Mouse (Mus musculus) midbrain, embryonic 14.5 days (tissue): ENCODE results near the gene Adipoq. TPM values are rescaled to one million over a fixed set of nuclear protein-coding genes. Genes with fewer than 3 reads are reported as not detected.

Source experiments
- ATAC-seq: fragments of 200-750 bp; cut with Nextera tagmentation; 2 replicates; pipeline ENCODE4 v1.8.0; 2017; ENCODE audit warnings: moderate number of reproducible peaks, moderate library complexity; ENCODE audit not compliant: low FRiP score, low TSS enrichment
- DNase-seq: peaks from one replicate; pipeline ENCODE4 v3.0.0-alpha.2; 2015
- H3K27ac ChIP-seq: fragments of 300-500 bp; sonication (generic); replicated peaks from 2 replicates; pipeline ENCODE4 v1.5.1; 2014; ENCODE audit warnings: mild to moderate bottlenecking, low read depth, low read length, moderate library complexity
- H3K27me3 ChIP-seq: fragments of 300-500 bp; sonication (generic); 2 replicates; pipeline ENCODE4 v1.6.1; 2014; ENCODE audit warnings: low read length, control low read depth, mixed read lengths; ENCODE audit not compliant: control insufficient read depth, insufficient read depth
- H3K36me3 ChIP-seq: fragments of 300-500 bp; sonication (generic); 2 replicates; pipeline ENCODE4 v1.6.1; 2014; ENCODE audit warnings: low read length, control low read depth; ENCODE audit not compliant: control insufficient read depth, insufficient read depth
- H3K4me1 ChIP-seq: fragments of 300-500 bp; sonication (generic); 2 replicates; pipeline ENCODE4 v1.6.1; 2014; ENCODE audit warnings: mild to moderate bottlenecking, antibody characterized with exemption, low read length, control low read depth; ENCODE audit not compliant: control insufficient read depth, insufficient read depth
- H3K4me2 ChIP-seq: fragments of 300-500 bp; sonication (generic); 2 replicates; pipeline ENCODE4 v1.6.1; 2014; ENCODE audit warnings: mild to moderate bottlenecking, low read length, moderate library complexity
- H3K4me3 ChIP-seq: fragments of 300-500 bp; sonication (generic); replicated peaks from 2 replicates; pipeline ENCODE4 v1.5.1; 2014; ENCODE audit warnings: low read depth, low read length
- H3K9ac ChIP-seq: fragments of 300-500 bp; sonication (generic); replicated peaks from 2 replicates; pipeline ENCODE4 v1.6.1; 2014; ENCODE audit warnings: mild to moderate bottlenecking, low read length, moderate library complexity
- H3K9me3 ChIP-seq: fragments of 300-500 bp; sonication (generic); 2 replicates; pipeline ENCODE4 v1.6.1; 2016; ENCODE audit warnings: low read length, control low read depth, mixed read lengths; ENCODE audit not compliant: control insufficient read depth
- WGBS: fragments of 180-500 bp; shearing (Covaris S2); extraction: QIAGEN DNeasy Blood & Tissue Kit; methylation state at CpG from one replicate; pipeline ENCODE4 v1.1.7; 2014; 5-methylcytosine and 5-hydroxymethylcytosine counted together
- polyA plus RNA-seq: library from polyadenylated mRNA; unstranded; fragments of >200 nt; fragmentation: Nextera tagmentation; extraction: Ambion mirVana; gene quantifications from 2 replicates; pipeline ENCODE4 v1.2.1, GENCODE M21; 2014

Adipoq gene
- polyA plus RNA-seq, 1 experiment from 2014 or later, result not detected

- H3K27ac ChIP-seq, result no peak overlapping the region
- no peaks in the 10 kb centered on the region for H3K4me1 ChIP-seq
- no peak overlapping the region for H3K4me3 ChIP-seq
- no peak overlapping the region for H3K9ac ChIP-seq
- WGBS, result 81% methylated on average over 2 of the region's 2 CpGs
- ATAC-seq, result no peak
- no peak for DNase-seq
- H3K4me2 ChIP-seq, result no peak overlapping the region
- H3K27me3 ChIP-seq, result no peaks in the 10 kb centered on the region
- H3K9me3 ChIP-seq, result no peaks in the 10 kb centered on the region
- no peaks in the 10 kb centered on the region for H3K36me3 ChIP-seq
Measured at GRCm38 (mm10) chr16:23148936-23149335, 2.6 kb downstream of the Adipoq start.

DNA sequence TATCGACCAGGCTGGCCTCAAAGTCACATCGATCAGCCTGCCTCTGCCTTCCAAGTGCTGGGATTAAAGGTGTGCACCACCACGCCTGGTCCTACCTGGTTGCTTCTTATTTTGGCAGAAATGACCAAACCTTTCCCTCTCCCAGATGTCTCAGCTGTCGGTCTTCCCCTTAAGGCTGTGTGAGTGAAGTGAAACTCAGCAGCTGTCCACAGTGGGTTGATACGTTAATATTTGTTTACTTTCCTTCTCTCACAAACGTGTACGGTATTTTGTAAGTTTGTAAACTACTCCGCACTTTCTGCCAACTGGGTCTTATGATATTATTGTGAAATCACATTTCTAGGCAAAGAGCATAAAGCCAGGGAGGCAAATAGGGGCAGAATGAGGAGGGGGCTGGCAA lies 3.1 kb downstream of the Adipoq start:
- Histone ChIP-seq H3K4me1 (no peaks in the 10 kb centered on the region), H3K27me3 (no peaks in the 10 kb centered on the region), H3K4me2 (no peak overlapping the region), H3K36me3 (no peaks in the 10 kb centered on the region), H3K4me3 (no peak overlapping the region), H3K27ac (no peak overlapping the region), H3K9me3 (no peaks in the 10 kb centered on the region), H3K9ac (no peak overlapping the region)
- DNase-seq, result no peak
- WGBS, result 89% methylated on average over 8 of the region's 8 CpGs
- no peak for ATAC-seq

DNA sequence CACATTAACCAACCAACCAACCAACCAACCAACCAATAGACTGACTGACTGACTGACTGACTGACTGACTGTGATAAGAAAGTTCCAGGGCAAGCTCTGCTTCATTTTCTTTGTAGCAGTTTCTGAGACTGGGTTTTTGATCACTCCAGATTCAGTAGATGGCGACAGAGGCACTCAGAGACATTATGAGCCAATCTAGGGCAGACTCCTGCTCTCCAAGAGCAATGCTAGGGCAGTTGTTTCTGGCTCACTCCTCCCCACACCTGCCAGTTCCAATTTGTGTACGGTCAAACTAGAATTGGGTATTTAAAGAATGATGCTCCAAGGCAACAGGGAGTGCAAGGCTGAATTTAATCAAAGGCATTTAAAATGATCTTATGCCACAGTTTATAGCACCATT lies 5.1 kb downstream of the Adipoq start:
- Histone ChIP-seq H3K4me2 (no peak overlapping the region), H3K4me1 (no peaks in the 10 kb centered on the region), H3K9me3 (no peaks in the 10 kb centered on the region), H3K36me3 (no peaks in the 10 kb centered on the region), H3K27ac (no peak overlapping the region), H3K4me3 (no peak overlapping the region), H3K9ac (no peak overlapping the region), H3K27me3 (no peaks in the 10 kb centered on the region)
- ATAC-seq (no peak), DNase-seq (peak; percentile 69)
- WGBS, result 27% methylated on average over 2 of the region's 2 CpGs

DNA sequence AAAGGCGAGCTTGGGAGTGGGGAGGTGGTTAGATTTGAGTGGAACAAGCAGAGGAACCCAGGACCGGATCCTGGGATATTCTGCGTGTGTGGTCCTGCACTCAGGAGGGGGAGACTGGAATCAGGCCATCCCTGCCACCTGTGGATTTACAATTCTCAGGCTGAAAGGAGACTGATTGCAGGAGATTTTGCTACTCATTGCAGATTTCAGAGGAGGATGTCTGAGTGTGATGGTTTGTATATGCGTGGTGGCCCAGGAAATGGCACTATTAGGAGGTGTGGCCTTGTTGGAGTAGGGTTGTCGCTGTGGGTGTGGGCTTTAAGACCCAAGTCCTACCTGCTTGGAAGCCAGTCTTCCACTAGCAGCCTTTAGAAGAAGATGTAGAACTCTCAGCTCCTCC lies 7.9 kb downstream of the Adipoq start:
- Histone ChIP-seq H3K27ac (no peak overlapping the region), H3K4me2 (no peak overlapping the region), H3K9ac (no peak overlapping the region), H3K36me3 (no peaks in the 10 kb centered on the region), H3K27me3 (no peaks in the 10 kb centered on the region), H3K4me1 (no peaks in the 10 kb centered on the region), H3K4me3 (no peak overlapping the region), H3K9me3 (no peaks in the 10 kb centered on the region)
- no peak for ATAC-seq
- no peak for DNase-seq
- WGBS, result 89% methylated on average over 5 of the region's 5 CpGs

GRCm38 (mm10) chr16:23157013-23157412 lies 10.7 kb downstream of the Adipoq start:
- Histone ChIP-seq H3K4me1 (no peaks in the 10 kb centered on the region), H3K27me3 (no peaks in the 10 kb centered on the region), H3K9me3 (no peaks in the 10 kb centered on the region), H3K36me3 (no peaks in the 10 kb centered on the region), H3K27ac (no peak overlapping the region), H3K4me2 (no peak overlapping the region), H3K4me3 (no peak overlapping the region), H3K9ac (no peak overlapping the region)
- no peak for ATAC-seq
- no peak for DNase-seq
- 93% methylated on average over 13 of the region's 13 CpGs for WGBS

DNA sequence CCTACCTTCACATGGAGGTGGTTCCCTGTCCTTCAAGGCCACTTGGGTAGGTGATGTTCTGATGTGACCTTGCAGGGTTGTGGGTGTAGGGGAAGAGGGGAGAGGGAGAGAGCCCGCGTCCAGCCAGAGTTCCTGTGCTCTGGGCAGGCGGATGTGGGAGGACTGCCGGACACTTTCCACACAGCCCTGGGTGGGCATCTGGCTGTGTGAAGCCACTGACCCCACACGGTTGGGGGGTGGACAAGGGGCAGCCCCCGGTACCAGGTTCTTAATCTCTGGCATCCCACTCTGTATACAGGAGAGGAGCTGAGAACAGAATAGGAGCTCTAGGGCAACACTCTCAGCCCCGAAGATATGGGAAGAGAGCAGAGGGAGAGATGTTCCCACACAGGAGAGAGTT lies 12.0 kb downstream of the Adipoq start:
- H3K9ac ChIP-seq, result no peak overlapping the region
- H3K4me1 ChIP-seq, result no peaks in the 10 kb centered on the region
- H3K4me2 ChIP-seq, result no peak overlapping the region
- H3K36me3 ChIP-seq, result no peaks in the 10 kb centered on the region
- 88% methylated on average over 7 of the region's 7 CpGs for WGBS
- no peaks in the 10 kb centered on the region for H3K9me3 ChIP-seq
- H3K27ac ChIP-seq, result no peak overlapping the region
- no peak for DNase-seq
- no peak overlapping the region for H3K4me3 ChIP-seq
- H3K27me3 ChIP-seq, result no peaks in the 10 kb centered on the region
- ATAC-seq, result no peak

DNA sequence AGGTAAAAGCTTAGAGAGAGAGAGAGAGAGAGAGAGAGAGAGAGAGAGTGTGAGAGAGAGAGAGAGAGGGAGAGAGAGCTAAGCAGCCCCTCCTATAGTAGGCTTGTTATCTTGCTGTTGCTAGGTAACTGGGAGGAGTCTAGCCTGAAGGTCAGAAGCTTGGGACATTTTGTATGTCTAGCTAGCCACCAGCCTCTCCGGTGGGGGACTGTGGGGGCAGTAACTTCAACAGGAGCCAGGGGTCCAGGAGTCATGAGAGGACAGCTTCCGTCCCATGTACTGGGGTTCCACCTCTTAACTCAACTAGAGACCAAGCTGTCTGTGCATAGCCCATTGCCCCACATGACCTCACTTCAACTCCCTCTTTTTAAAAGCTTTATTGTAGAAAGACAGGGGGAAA lies 12.6 kb downstream of the Adipoq start:
- no peak for DNase-seq

DNA sequence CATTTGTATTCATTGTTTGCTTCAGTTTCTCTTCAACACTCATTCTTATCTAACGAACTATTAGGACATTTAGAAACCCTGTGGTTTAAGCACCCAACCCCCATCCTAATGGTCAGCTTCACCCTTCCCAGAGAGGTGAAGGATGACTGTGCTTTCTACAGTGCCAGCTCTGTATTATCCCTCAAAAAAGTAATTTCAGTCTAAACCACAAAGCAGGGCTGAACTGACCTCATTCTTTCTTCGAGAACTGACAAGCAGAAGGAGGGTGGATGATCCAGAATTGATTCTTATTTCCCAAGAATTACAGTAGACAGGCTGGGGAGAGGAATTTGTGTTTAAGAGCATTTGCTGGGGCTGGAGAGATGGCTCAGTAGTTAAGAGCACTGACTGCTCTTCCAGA lies 13.4 kb downstream of the Adipoq start:
- WGBS, result 82% methylated on average over 2 of the region's 2 CpGs
- ATAC-seq, result no peak

More for the DNA sequence above, 12.6 kb downstream of the Adipoq start:
- ATAC-seq, result no peak
- Histone ChIP-seq H3K27ac (no peak overlapping the region), H3K4me1 (no peaks in the 10 kb centered on the region), H3K9ac (no peak overlapping the region), H3K27me3 (no peaks in the 10 kb centered on the region), H3K36me3 (no peaks in the 10 kb centered on the region), H3K9me3 (no peaks in the 10 kb centered on the region), H3K4me2 (no peak overlapping the region), H3K4me3 (no peak overlapping the region)
- WGBS, result 74% methylated on average over 2 of the region's 2 CpGs

GRCm38 (mm10) chr16:23162116-23162515 lies 15.8 kb downstream of the Adipoq start:
- WGBS, result 90% methylated on average over 3 of the region's 3 CpGs
- Histone ChIP-seq H3K4me2 (no peak overlapping the region), H3K9ac (no peak overlapping the region), H3K36me3 (no peaks in the 10 kb centered on the region), H3K4me3 (no peak overlapping the region), H3K27me3 (no peaks in the 10 kb centered on the region), H3K4me1 (no peaks in the 10 kb centered on the region), H3K9me3 (no peaks in the 10 kb centered on the region), H3K27ac (no peak overlapping the region)
- DNase-seq, result no peak
- ATAC-seq, result no peak

More for the DNA sequence above, 13.4 kb downstream of the Adipoq start:
- Histone ChIP-seq H3K27ac (no peak overlapping the region), H3K9ac (no peak overlapping the region), H3K9me3 (no peaks in the 10 kb centered on the region), H3K4me3 (no peak overlapping the region), H3K36me3 (no peaks in the 10 kb centered on the region), H3K4me2 (no peak overlapping the region), H3K27me3 (no peaks in the 10 kb centered on the region), H3K4me1 (no peaks in the 10 kb centered on the region)
- no peak for DNase-seq
